17 mouse cellular contexts compared by ENCODE assay signal in the genomic region with DNA sequence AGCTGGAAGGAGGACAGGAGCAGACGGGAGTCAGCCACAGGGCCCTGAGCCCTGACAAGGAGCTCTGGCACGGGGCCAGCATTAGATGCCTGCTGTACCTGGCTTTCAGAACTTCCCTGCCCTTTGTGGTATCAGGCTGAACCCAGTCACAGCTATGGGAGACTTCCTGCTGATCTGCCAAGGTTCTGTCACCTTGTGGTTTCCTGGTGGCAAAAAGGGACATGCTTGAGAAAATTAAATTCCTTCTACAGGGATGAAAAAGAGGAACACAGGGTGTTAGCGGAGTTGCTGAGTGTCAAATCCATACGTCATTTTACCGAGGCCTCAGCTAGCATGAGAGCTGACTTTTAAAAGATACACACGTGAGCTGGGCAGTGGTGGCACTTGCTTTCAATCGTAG.
A peak's percentile ranks its signal among the peaks of the same experiment; 100 is the strongest.
DNase-seq lines count a peak whose midpoint lies in the region; ATAC-seq lines count a peak whose summit lies in the region.
"Had no signal": no experiment of that assay in that cellular context is flagged by ENCODE, and none has a peak within 500 bp of the region (broad histone marks: within the 10 kb centered on the region; RNA-seq: fewer than 3 reads in every experiment).

No protein-coding gene starts in this region.

- no peak overlapping the region for H3K27ac ChIP-seq in kidney, embryonic 15.5 days
- H3K27ac ChIP-seq: forebrain, embryonic 15.5 days; heart, embryonic 15.5 days had no signal

- H3K9ac ChIP-seq in kidney, embryonic 15.5 days = no peak overlapping the region
- H3K9ac ChIP-seq: forebrain, embryonic 15.5 days; heart, embryonic 15.5 days; liver, postnatal 0 days had no signal

- no peaks in the 10 kb centered on the region for H3K36me3 ChIP-seq in kidney, embryonic 15.5 days
- H3K36me3 ChIP-seq: forebrain, embryonic 15.5 days; heart, embryonic 15.5 days had no signal

- no peaks in the 10 kb centered on the region for H3K4me1 ChIP-seq in kidney, embryonic 15.5 days
- H3K4me1 ChIP-seq: forebrain, embryonic 15.5 days had no signal

- no peak overlapping the region for H3K4me3 ChIP-seq in kidney, embryonic 15.5 days (replicated peaks)
- H3K4me3 ChIP-seq: forebrain, embryonic 15.5 days; heart, embryonic 15.5 days had no signal

- WGBS in kidney, embryonic 15.5 days = 47% methylated on average over 7 of the region's 7 CpGs

- peaks cover 5% of the 10 kb centered on the region; the same call in 1 of the 2 replicates for H3K27me3 ChIP-seq in kidney, embryonic 15.5 days
- H3K27me3 ChIP-seq: forebrain, embryonic 15.5 days had no signal

- DNase-seq in cerebellum, postnatal 14 days = peak; percentile 10 to 33
- DNase-seq in cerebellum, postnatal 36 days = no peak
- peak; percentile 47 for DNase-seq in kidney, postnatal 10 days
- peak; percentile 74 for DNase-seq in 416B (ENCODE audit: low read depth)
- DNase-seq: cerebellum, adult 9-11 months; gastrocnemius, postnatal 25 days; liver, postnatal 0 days; lung, postnatal 10 days; right cerebral cortex, postnatal 25 days; thymus, postnatal 4 days had no signal

- no peak overlapping the region for H3K4me2 ChIP-seq in kidney, embryonic 15.5 days
- H3K4me2 ChIP-seq: forebrain, embryonic 15.5 days; heart, embryonic 15.5 days had no signal

- ATAC-seq in kidney, embryonic 15.5 days (replicated peaks; ENCODE audit: low FRiP score) = no peak
- ATAC-seq in common myeloid progenitor, adult 5-6 weeks (replicated peaks; ENCODE audit: low read depth, poor library complexity, severe bottlenecking) = peak; percentile 90
- ATAC-seq in frontal cortex, adult (ENCODE audit: low TSS enrichment) = no peak
- no peak for ATAC-seq in erythroid progenitor cell, adult 5-6 weeks (replicated peaks; ENCODE audit: low FRiP score, poor library complexity, severe bottlenecking)
- ATAC-seq: forebrain, embryonic 15.5 days; liver, postnatal 0 days; midbrain, embryonic 16.5 days had no signal

- no peaks in the 10 kb centered on the region for H3K9me3 ChIP-seq in kidney, embryonic 15.5 days (replicated peaks)
- H3K9me3 ChIP-seq: forebrain, embryonic 15.5 days; heart, embryonic 15.5 days had no signal

Comparison
In these comparisons a context has a peak if more than half of its experiments do, and no peak if none do; other contexts are left out.
1. DNase-seq: peak in cerebellum, postnatal 14 days (2 of 2), kidney, postnatal 10 days (single experiment) and 416B (single experiment); none in cerebellum, postnatal 36 days (0 of 2).